Mouse (Mus musculus): ENCODE results near the gene Becn1.

Becn1 gene

GRCm38 (mm10) chr11:101245855-101246701 is 56.0 kb downstream of the Becn1 start, which contains the start of gene Ramp2:
TSS of gene Ramp2 (plus strand) at chr11:101246028.
- DNase-seq (ENCODE audit: extremely low read depth, low read depth) = no peak

GRCm38 (mm10) chr11:101245071-101245470 is 57.0 kb downstream of the Becn1 start:
- DNase-seq (ENCODE audit: extremely low read depth, low read depth) = no peak

- no peak for DNase-seq (ENCODE audit: extremely low read depth, low read depth)
Measured at GRCm38 (mm10) chr11:101238071-101238647, 63.9 kb downstream of the Becn1 start.

- DNase-seq (ENCODE audit: extremely low read depth, low read depth) = no peak
Measured at GRCm38 (mm10) chr11:101236782-101237181, 65.3 kb downstream of the Becn1 start.

Data from MEL-GATA-1-ER (cell line).